Mouse (Mus musculus) heart, embryonic 15.5 days (tissue): Measurements from ENCODE around the gene Hist3h2a. TPM values are rescaled to one million over a fixed set of nuclear protein-coding genes. Genes with fewer than 3 reads are reported as not detected.

ENCODE experiments used
- ATAC-seq: fragments of 200-750 bp; cut with Nextera tagmentation; replicated peaks from 2 replicates; pipeline ENCODE4 v1.8.0; 2017; ENCODE audit warnings: low read depth, moderate TSS enrichment; ENCODE audit not compliant: insufficient number of reproducible peaks, insufficient read depth, low FRiP score
- H3K27ac ChIP-seq: fragments of 300-500 bp; sonication (generic); 2 replicates; pipeline ENCODE4 v1.5.1; 2015; ENCODE audit warnings: mild to moderate bottlenecking, inconsistent platforms
- H3K27me3 ChIP-seq: fragments of 300-500 bp; sonication (generic); 2 replicates; pipeline ENCODE4 v1.6.1; 2015; ENCODE audit warnings: inconsistent platforms
- H3K36me3 ChIP-seq: fragments of 300-500 bp; sonication (generic); 2 replicates; pipeline ENCODE4 v1.6.1; 2015; ENCODE audit warnings: mild to moderate bottlenecking, inconsistent platforms
- H3K4me1 ChIP-seq: fragments of 300-500 bp; sonication (generic); replicated peaks from 2 replicates; pipeline ENCODE4 v1.6.1; 2015; ENCODE audit warnings: inconsistent platforms
- H3K4me2 ChIP-seq: fragments of 300-500 bp; sonication (generic); 2 replicates; pipeline ENCODE4 v1.6.1; 2015; ENCODE audit warnings: inconsistent platforms, mild to moderate bottlenecking, moderate library complexity
- H3K4me3 ChIP-seq: fragments of 300-500 bp; sonication (generic); 2 replicates; pipeline ENCODE4 v1.5.1; 2015; ENCODE audit warnings: mild to moderate bottlenecking, inconsistent platforms
- H3K9ac ChIP-seq: fragments of 300-500 bp; sonication (generic); 2 replicates; pipeline ENCODE4 v1.6.1; 2015; ENCODE audit warnings: mild to moderate bottlenecking, inconsistent platforms
- H3K9me3 ChIP-seq: fragments of 300-500 bp; sonication (generic); replicated peaks from 2 replicates; pipeline ENCODE4 v1.6.1; 2016; ENCODE audit warnings: inconsistent platforms
- WGBS: fragments of 180-500 bp; shearing (Covaris S2); methylation state at CpG from one replicate; pipeline ENCODE4 v1.1.7; 2015; ENCODE audit warnings: mixed read lengths; 5-methylcytosine and 5-hydroxymethylcytosine counted together
- polyA plus RNA-seq: library from polyadenylated mRNA; unstranded; fragments of >200 nt; fragmentation: Nextera tagmentation; extraction: Ambion mirVana; gene quantifications from 2 replicates; pipeline ENCODE4 v1.2.1, GENCODE M21; 2015

Hist3h2a gene
- polyA plus RNA-seq, 1 experiment from 2014 or later, result 34.7 TPM

DNA sequence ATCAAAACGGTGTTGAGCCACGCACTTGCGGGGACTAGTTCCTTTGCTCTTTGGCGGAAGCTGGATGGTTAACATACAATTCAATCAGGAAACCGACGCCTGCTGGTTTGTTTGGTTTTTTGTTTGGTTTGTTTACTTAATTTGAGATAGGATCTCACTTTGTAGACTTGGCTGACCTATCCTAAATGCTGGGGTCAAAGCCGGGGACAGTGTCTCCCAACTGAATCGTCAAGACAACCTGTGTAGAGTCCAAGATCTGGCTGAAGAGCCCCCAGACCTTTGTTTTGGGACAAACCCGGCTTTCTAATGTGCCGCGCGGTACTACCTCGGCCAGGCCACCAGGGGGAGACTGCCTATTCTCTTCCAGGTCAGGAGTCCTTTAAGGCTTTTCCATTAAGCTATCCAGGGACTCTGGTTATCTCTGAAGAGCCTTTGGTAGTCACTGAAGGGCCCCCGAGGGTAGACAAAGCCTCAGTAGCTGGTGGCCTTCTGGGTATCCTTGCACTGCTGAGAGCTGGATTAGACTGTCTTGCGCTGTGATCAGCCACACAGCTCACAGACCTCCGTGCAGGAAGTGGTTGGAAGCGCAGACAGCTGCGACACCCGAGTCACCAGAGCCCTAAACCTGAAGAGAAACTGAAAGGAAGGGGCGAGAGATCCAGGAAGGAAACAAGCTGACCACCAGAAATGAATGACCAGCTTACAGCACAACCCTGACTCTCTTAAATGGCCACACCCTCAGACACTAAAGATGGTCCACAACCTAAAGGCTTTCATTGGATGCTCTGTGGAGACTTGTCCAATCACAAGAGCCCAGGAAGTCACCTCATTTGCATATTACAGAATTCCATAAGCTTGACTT is 26.5 kb upstream of the Hist3h2a start:
- no peaks in the 10 kb centered on the region for H3K27me3 ChIP-seq
- no peak; the same call in 1 of the 2 replicates for ATAC-seq
- whole genome bisulfite sequencing, result 26% methylated on average over 20 of the region's 20 CpGs
- peak overlapping the region; percentile 42 for H3K4me3 ChIP-seq
- peaks cover 8% of the 10 kb centered on the region for H3K4me1 ChIP-seq
- H3K27ac ChIP-seq, result peak overlapping the region; percentile 74
- peaks cover 22% of the 10 kb centered on the region for H3K36me3 ChIP-seq
- H3K9ac ChIP-seq, result peak overlapping the region; percentile 38; the same call in 1 of the 2 replicates
- no peaks in the 10 kb centered on the region for H3K9me3 ChIP-seq
- peak overlapping the region; percentile 61 for H3K4me2 ChIP-seq

DNA sequence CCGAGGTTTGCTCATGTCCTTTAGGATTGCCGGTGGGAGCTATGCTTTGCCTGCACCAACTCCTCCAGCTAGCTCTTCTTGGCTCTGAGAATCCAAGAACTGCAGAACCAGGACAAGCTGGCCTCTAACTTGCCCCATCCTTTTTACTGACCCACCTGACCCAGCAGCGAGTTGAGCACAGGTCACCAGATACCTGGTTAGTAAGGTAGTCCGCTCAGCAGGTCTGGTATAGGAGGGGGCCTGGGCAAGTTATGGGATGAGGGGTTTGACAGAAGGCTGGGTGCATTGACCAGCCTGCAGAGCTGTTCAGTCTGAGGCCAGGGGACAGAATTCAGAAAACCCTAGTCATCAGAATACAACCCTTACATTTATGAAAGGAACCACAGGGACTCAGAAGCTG is 25.4 kb upstream of the Hist3h2a start:
- H3K27me3 ChIP-seq, result no peaks in the 10 kb centered on the region
- no peak for ATAC-seq
- H3K4me3 ChIP-seq, result no peak overlapping the region
- H3K9me3 ChIP-seq, result no peaks in the 10 kb centered on the region
- H3K4me1 ChIP-seq, result peaks cover 8% of the 10 kb centered on the region
- no peak overlapping the region for H3K27ac ChIP-seq
- H3K9ac ChIP-seq, result no peak overlapping the region
- no peak overlapping the region for H3K4me2 ChIP-seq
- WGBS, result 66% methylated on average over 4 of the region's 4 CpGs
- peaks cover 33% of the 10 kb centered on the region for H3K36me3 ChIP-seq

DNA sequence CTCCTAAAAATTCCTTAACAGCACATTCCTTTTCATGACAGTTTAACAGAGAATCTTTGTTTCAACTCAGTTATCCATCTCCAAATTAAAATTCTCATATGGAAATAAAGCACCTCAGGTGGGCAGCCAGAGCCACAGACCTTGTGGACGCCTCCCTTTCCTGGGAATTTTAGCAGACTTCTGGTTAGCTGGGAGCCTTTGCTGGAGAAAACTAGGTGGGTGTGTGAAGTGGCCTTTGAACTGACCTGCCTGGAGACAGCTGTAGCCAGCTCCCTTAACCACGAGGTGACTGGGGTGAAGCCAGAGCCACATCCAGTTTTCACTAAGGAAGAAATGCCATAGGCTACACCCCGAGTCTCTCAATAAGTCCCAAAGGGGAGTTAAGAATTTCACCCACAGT is 24.8 kb upstream of the Hist3h2a start:
- Histone ChIP-seq H3K36me3 (peaks cover 38% of the 10 kb centered on the region), H3K27ac (no peak overlapping the region), H3K9me3 (no peaks in the 10 kb centered on the region), H3K4me3 (no peak overlapping the region), H3K27me3 (no peaks in the 10 kb centered on the region), H3K9ac (no peak overlapping the region), H3K4me1 (peaks cover 8% of the 10 kb centered on the region), H3K4me2 (no peak overlapping the region)
- no peak for ATAC-seq
- WGBS, result 49% methylated on average over 3 of the region's 3 CpGs

DNA sequence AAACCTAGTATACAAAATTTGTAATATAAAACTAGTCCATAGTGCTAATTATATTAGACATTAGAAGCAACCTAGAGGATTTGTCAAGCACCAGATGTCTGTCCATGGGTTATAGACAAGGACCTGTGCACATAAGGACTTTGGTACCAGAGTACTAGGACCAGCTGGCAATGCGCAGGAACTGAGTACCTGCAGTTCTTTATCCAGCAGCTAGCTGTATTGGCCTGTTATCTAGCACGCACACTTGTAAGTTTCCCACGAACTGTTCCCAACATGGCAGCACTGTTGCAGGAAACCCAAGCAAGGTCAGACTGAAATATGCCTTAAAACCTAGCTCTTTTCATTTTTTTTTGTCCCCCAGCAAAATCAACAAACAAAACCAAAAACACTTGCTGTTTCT is 24.2 kb upstream of the Hist3h2a start:
- peaks cover 8% of the 10 kb centered on the region for H3K4me1 ChIP-seq
- no peak overlapping the region for H3K4me3 ChIP-seq
- H3K27me3 ChIP-seq, result no peaks in the 10 kb centered on the region
- no peak overlapping the region for H3K4me2 ChIP-seq
- no peak for ATAC-seq
- WGBS, result 84% methylated on average over 3 of the region's 3 CpGs
- H3K9ac ChIP-seq, result no peak overlapping the region
- no peaks in the 10 kb centered on the region for H3K9me3 ChIP-seq
- peaks cover 42% of the 10 kb centered on the region for H3K36me3 ChIP-seq
- H3K27ac ChIP-seq, result no peak overlapping the region

DNA sequence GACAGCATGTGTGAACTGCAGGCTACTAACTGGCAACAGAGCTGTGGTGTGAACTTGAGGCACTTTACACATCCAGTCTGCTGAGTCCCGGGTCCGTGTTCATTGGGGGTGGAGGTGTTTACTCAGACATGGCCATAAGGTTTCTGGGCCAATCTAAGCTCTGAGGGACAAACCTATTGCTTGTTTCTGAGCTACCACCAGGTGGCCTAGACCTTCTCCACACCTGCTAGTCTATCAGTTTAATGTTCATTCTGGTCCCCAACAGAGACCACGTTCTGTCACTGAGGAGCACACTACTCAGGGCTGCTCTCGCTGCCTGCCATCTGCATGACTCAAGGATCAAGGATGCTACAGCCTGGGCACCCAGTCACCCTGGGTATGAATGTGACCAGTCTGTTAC is 22.9 kb upstream of the Hist3h2a start:
- H3K27me3 ChIP-seq, result no peaks in the 10 kb centered on the region
- H3K4me1 ChIP-seq, result peaks cover 14% of the 10 kb centered on the region
- no peak for ATAC-seq
- peaks cover 50% of the 10 kb centered on the region for H3K36me3 ChIP-seq
- H3K4me2 ChIP-seq, result no peak overlapping the region
- H3K9ac ChIP-seq, result no peak overlapping the region
- no peaks in the 10 kb centered on the region for H3K9me3 ChIP-seq
- H3K4me3 ChIP-seq, result no peak overlapping the region
- H3K27ac ChIP-seq, result no peak overlapping the region
- WGBS, result 65% methylated on average over 4 of the region's 4 CpGs

DNA sequence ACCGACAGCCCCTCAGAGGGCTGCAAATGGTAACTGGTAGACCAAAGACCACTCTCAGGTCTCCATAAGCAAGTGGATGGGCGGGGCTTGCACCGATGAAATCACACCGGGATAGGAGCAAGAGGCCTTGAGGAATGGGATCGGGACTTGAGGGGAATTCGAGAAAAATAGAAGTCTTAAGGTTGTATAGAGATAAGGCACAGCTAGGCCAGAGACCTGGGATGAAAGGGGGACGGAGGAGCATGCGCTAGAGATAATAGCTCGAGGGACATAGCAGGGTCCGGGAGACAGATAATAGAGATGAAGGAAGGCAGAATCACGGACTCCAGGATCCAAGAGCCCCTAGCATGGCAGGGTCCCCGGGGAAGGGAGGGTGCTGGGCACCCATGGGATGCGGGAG is 16.6 kb upstream of the Hist3h2a start:
- Histone ChIP-seq H3K27me3 (peaks cover 4% of the 10 kb centered on the region; the same call in 1 of the 2 replicates), H3K4me1 (peaks cover 25% of the 10 kb centered on the region), H3K9ac (peak overlapping the region; percentile 98), H3K27ac (peak overlapping the region; percentile 98), H3K9me3 (no peaks in the 10 kb centered on the region), H3K36me3 (peaks cover 33% of the 10 kb centered on the region), H3K4me3 (peak overlapping the region; percentile 90), H3K4me2 (peak overlapping the region; percentile 95)
- under 1% methylated on average over 13 of the region's 13 CpGs for WGBS
- ATAC-seq, result no peak

DNA sequence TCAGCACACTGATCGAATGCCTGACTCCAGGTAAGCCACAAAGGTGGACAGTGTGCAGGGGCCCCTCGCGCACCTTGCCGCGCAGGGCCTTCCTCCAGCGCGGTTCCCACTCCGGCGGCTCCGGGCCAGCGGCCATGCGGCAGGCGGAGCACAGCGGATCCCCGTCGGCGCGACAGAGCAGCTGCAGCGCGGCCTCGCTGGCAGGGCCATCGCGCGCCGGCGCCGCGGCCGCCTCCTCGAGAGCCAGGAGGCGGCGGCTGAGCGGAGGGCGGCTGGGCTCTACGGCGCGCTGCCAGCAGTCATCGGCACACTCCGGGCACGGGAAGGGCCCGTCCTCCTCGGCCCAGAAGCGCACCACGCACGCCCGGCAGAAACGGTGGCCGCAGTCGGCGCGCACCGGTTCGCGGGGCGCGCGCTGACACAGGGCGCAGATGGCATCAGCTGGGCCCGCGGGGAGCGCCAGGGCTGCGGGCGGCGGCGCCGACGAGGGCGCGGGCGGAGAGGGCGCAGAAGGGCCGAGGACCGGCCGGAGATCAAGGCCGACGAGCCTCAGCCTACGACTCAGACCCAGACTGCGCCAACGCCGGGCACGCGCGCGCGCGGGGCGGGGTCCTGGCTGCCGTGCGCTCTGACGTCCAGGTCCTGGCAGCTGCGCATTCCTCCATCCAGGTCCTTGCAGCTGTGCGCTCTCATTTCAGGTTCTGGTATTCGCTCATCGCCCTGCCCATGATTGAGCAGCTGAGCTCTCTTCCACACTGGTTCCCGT is 16.0 kb upstream of the Hist3h2a start, which contains the start of gene Rnf187:
Rnf187 (minus strand) TSS at position 595 of the 766 bp plus-strand sequence.
- Histone ChIP-seq H3K9ac (peak within 1 kb of the TSS; percentile 98), H3K4me3 (peak within 1 kb of the TSS; percentile 90), H3K4me1 (peaks cover 25% of the 10 kb centered on the region), H3K27me3 (peaks cover 5% of the 10 kb centered on the region), H3K27ac (peak within 1 kb of the TSS; percentile 98), H3K36me3 (peaks cover 27% of the 10 kb centered on the region), H3K9me3 (no peaks in the 10 kb centered on the region), H3K4me2 (peak within 1 kb of the TSS; percentile 95)
- under 1% methylated on average over 94 of the region's 95 CpGs for WGBS
- peak; percentile 97 for ATAC-seq

DNA sequence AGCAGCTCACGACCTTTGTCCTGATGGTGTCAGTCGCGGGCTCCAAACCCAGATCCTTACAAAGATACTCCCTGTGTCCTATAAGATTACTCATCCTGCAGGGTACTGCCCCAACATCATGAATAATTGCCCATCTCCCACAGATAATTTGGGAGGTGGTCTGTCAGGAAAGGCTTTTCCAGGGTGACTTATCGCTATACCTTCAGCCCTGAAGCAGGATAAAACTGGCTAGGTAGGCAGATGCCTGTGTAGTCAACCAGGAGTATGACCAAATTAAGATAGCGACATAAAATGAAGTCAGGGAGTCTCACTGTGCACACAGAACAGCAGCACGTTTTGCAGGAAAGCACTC is 15.4 kb upstream of the Hist3h2a start:
- H3K27ac ChIP-seq, result peak overlapping the region; percentile 98
- no peak for ATAC-seq
- 18% methylated on average over 6 of the region's 6 CpGs for WGBS

DNA sequence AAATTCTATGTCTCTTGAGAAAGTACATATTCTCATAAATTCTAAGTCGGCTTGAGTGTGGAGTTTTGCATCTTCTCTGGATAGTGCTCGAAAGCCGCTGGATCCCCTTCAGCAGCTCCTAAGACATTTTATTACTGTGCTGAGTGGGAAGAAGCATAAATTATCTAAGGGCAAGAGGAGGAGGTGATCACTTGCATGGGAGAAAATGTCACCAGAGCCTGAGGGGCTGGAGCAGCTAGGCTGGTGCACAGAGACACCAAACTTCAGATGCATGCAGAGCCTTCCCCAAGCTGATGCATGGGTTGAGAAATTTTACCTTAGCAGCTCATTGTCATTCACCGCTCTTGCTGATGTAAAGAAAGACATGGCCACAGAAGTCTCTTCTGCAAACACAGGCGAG is 10.3 kb upstream of the Hist3h2a start:
- no peak for ATAC-seq
- Histone ChIP-seq H3K27ac (no peak overlapping the region), H3K27me3 (peaks cover 20% of the 10 kb centered on the region), H3K36me3 (no peaks in the 10 kb centered on the region), H3K9me3 (no peaks in the 10 kb centered on the region), H3K9ac (no peak overlapping the region), H3K4me2 (no peak overlapping the region), H3K4me1 (peaks cover 12% of the 10 kb centered on the region), H3K4me3 (no peak overlapping the region)
- WGBS, result 66% methylated on average over 5 of the region's 5 CpGs

More for the DNA sequence above, 15.4 kb upstream of the Hist3h2a start:
- peaks cover 21% of the 10 kb centered on the region for H3K36me3 ChIP-seq
- H3K9me3 ChIP-seq, result no peaks in the 10 kb centered on the region
- peak overlapping the region; percentile 8; the same call in 1 of the 2 replicates for H3K9ac ChIP-seq
- H3K4me3 ChIP-seq, result peak overlapping the region; percentile 90
- H3K4me2 ChIP-seq, result peak overlapping the region; percentile 95
- peaks cover 11% of the 10 kb centered on the region for H3K27me3 ChIP-seq
- H3K4me1 ChIP-seq, result peaks cover 25% of the 10 kb centered on the region

DNA sequence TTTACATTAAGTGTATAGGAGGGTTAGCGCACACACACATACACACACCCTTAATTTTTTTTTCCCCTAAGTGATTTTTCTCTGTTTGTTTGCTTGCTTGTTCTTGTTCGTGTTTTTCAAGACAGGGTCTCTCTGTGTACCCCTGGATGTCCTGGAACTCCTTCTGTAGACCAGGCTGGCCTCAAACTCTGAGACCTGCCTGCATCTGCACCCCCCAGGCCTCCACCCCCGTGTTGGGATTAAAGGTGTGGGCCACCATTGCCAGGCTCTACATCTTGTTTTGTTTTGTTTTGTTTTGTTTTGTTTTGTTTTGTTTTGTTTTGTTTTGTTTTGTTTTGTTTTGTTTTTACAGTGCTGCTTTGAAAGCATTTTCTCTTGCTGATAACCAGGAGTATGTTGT is 7.2 kb upstream of the Hist3h2a start:
- no peak overlapping the region for H3K9ac ChIP-seq
- no peak overlapping the region for H3K4me3 ChIP-seq
- no peak overlapping the region for H3K4me2 ChIP-seq
- ATAC-seq, result no peak
- no peak overlapping the region for H3K27ac ChIP-seq
- no peaks in the 10 kb centered on the region for H3K9me3 ChIP-seq
- WGBS, result 74% methylated on average over 3 of the region's 3 CpGs
- H3K4me1 ChIP-seq, result peaks cover 18% of the 10 kb centered on the region
- H3K27me3 ChIP-seq, result peaks cover 36% of the 10 kb centered on the region
- no peaks in the 10 kb centered on the region for H3K36me3 ChIP-seq

DNA sequence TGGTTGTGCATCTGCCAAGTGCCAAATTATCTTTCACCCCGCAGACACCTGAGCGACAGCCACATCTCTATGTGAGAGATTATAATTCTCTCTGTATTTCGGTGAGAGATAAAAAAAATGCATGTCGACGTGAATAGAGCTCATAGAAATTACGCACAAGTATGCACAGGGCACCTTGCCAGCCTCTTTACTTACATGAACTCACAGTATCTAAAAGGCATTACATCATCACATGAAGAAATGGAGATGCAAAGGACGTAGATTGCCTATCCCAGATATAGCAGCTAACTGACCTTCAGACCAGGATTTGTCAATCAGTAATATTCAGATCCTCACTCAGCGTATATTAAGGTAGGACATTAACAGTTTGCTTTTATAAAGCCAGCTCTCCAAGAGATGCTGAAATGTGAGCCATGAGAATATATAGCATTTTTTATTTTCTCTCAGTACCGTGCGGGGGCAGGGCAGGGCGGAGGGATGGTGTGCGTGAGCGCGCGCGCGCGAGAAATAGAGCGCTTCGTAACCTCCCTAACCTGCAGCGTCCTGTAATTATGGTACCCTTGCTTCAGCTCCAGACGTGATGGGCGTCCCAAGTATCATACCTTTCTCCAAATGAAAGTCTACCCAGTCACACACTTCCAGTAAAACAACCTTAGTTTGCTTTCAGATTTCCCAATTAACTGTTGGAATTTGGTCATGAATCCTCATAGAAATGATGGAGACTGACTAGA is 6.5 kb upstream of the Hist3h2a start:
- H3K9ac ChIP-seq, result peak overlapping the region; percentile 22
- 16% methylated on average over 23 of the region's 23 CpGs for WGBS
- H3K4me2 ChIP-seq, result peak overlapping the region; percentile 77
- H3K9me3 ChIP-seq, result no peaks in the 10 kb centered on the region
- H3K27ac ChIP-seq, result peak overlapping the region; percentile 78
- no peaks in the 10 kb centered on the region for H3K36me3 ChIP-seq
- peaks cover 32% of the 10 kb centered on the region for H3K27me3 ChIP-seq
- peaks cover 19% of the 10 kb centered on the region for H3K4me1 ChIP-seq
- peak overlapping the region; percentile 49 for H3K4me3 ChIP-seq
- ATAC-seq, result no peak
